Mouse (Mus musculus): ENCODE data around the gene H2-Q6.

DNA sequence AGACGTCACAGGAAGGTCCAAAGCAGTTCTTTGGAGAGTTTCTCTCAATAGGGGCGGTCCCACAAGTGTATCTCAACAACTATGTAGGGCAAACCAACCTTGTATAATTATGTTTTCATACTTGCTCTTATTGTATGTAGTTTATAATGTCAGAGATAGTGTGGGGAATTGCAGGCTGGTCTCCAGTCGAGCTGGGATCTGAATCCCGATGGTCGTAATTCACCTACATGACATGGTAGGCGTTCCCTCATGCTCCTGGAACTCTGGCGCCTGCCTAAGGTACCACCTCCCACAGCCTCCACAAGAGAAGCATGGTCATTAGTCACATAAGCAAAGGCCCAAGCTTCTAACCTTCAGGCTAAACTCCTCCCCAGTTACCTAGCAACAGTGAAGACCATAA is 5.9 kb upstream of the H2-Q6 start:
- no peak for TF ChIP-seq CTCF (IDR thresholded peaks at IDR 0.05; ENCODE audit: low read depth)
- TF ChIP-seq EP300 (IDR thresholded peaks at IDR 0.05; ENCODE audit: low read depth) = no peak

Measured in heart, postnatal 0 days (tissue).